Mouse (Mus musculus): ENCODE measurements around the gene Ttc1.

GRCm38 (mm10) chr11:43703552-43703951, 44.3 kb downstream of the Ttc1 start:
- TF ChIP-seq CTCF (IDR thresholded peaks at IDR 0.05; ENCODE audit: insufficient read depth, low read depth, low read length) (no peak), POLR2A (IDR thresholded peaks at IDR 0.05; ENCODE audit: insufficient read depth, low read depth, low read length) (no peak)
